ENCODE assay signal across 7 mouse cellular contexts in genomic region chr15:102065661-102066325, GRCm38 (mm10). TPM values are rescaled to one million over a fixed set of nuclear protein-coding genes. Genes with fewer than 3 reads are reported as not detected.
A peak's percentile ranks its signal among the peaks of the same experiment; 100 is the strongest.
DNase-seq lines count a peak whose midpoint lies in the region; ATAC-seq lines count a peak whose summit lies in the region.

No protein-coding gene starts in this region.

- H3K4me2 ChIP-seq in embryonic facial prominence, embryonic 11.5 days (ENCODE audit: low read depth, low read length), result no peak overlapping the region
- H3K4me2 ChIP-seq in midbrain, embryonic 14.5 days (ENCODE audit: low read length), result no peak overlapping the region

- peak; percentile 97 for DNase-seq in adrenal gland, postnatal 14 days
- DNase-seq in embryonic facial prominence, embryonic 11.5 days (ENCODE audit: low spot score), result peak; percentile 97
- peak; percentile 93 to 96 for DNase-seq in heart, adult 18-20 months
- DNase-seq in kidney, adult 18-20 months, result peak; percentile 90
- peak; percentile 96 for DNase-seq in limb, embryonic 10.5 days (ENCODE audit: low spot score)
- peak; percentile 98 for DNase-seq in midbrain, embryonic 14.5 days
- peak; percentile 77 for DNase-seq in spleen, adult 12 weeks (ENCODE audit: low spot score)

- H3K4me1 ChIP-seq in embryonic facial prominence, embryonic 11.5 days (ENCODE audit: control insufficient read depth, insufficient read depth, low read length), result no peaks in the 10 kb centered on the region
- H3K4me1 ChIP-seq in limb, embryonic 10.5 days, result peaks cover 11% of the 10 kb centered on the region
- H3K4me1 ChIP-seq in midbrain, embryonic 14.5 days (ENCODE audit: control insufficient read depth, insufficient read depth, low read length), result no peaks in the 10 kb centered on the region

- no peaks in the 10 kb centered on the region for H3K27me3 ChIP-seq in embryonic facial prominence, embryonic 11.5 days (ENCODE audit: control insufficient read depth, insufficient read depth, low read length)
- peaks cover 22% of the 10 kb centered on the region; the same call in 1 of the 2 replicates for H3K27me3 ChIP-seq in limb, embryonic 10.5 days (ENCODE audit: low read depth, poor library complexity, severe bottlenecking)
- H3K27me3 ChIP-seq in midbrain, embryonic 14.5 days (ENCODE audit: control insufficient read depth, insufficient read depth, low read length), result peaks cover 4% of the 10 kb centered on the region

- no peak overlapping the region for H3K4me3 ChIP-seq in embryonic facial prominence, embryonic 11.5 days (ENCODE audit: low read depth, low read length)
- H3K4me3 ChIP-seq in limb, embryonic 10.5 days, result no peak overlapping the region
- no peak overlapping the region for H3K4me3 ChIP-seq in midbrain, embryonic 14.5 days (replicated peaks; ENCODE audit: low read depth, low read length)

- no peaks in the 10 kb centered on the region for H3K36me3 ChIP-seq in embryonic facial prominence, embryonic 11.5 days (replicated peaks; ENCODE audit: control insufficient read depth, insufficient read depth, low read depth, low read length)
- H3K36me3 ChIP-seq in limb, embryonic 10.5 days, result no peaks in the 10 kb centered on the region
- no peaks in the 10 kb centered on the region for H3K36me3 ChIP-seq in midbrain, embryonic 14.5 days (ENCODE audit: control insufficient read depth, insufficient read depth, low read length)

- no peak overlapping the region; the same call in 1 of the 2 replicates for H3K9ac ChIP-seq in embryonic facial prominence, embryonic 11.5 days (replicated peaks; ENCODE audit: low read length)
- no peak overlapping the region for H3K9ac ChIP-seq in midbrain, embryonic 14.5 days (replicated peaks; ENCODE audit: low read length)

- ATAC-seq in embryonic facial prominence, embryonic 11.5 days (replicated peaks; ENCODE audit: insufficient number of reproducible peaks, low FRiP score, low TSS enrichment, low read depth), result peak; percentile 76
- peak; percentile 67; the same call in 1 of the 2 replicates for ATAC-seq in midbrain, embryonic 14.5 days (ENCODE audit: low FRiP score, low TSS enrichment)

- 4% methylated on average over 20 of the region's 20 CpGs for WGBS in embryonic facial prominence, embryonic 11.5 days
- WGBS in limb, embryonic 10.5 days, result 7% methylated on average over 20 of the region's 20 CpGs
- WGBS in midbrain, embryonic 14.5 days, result 7% methylated on average over 20 of the region's 20 CpGs

- no peaks in the 10 kb centered on the region for H3K9me3 ChIP-seq in embryonic facial prominence, embryonic 11.5 days (replicated peaks; ENCODE audit: control insufficient read depth, low read length)
- no peaks in the 10 kb centered on the region for H3K9me3 ChIP-seq in limb, embryonic 10.5 days (replicated peaks)
- no peaks in the 10 kb centered on the region for H3K9me3 ChIP-seq in midbrain, embryonic 14.5 days (ENCODE audit: control insufficient read depth, low read length)

- no peak overlapping the region for H3K27ac ChIP-seq in embryonic facial prominence, embryonic 11.5 days (replicated peaks; ENCODE audit: low read depth, low read length)
- no peak overlapping the region for H3K27ac ChIP-seq in limb, embryonic 10.5 days
- no peak overlapping the region for H3K27ac ChIP-seq in midbrain, embryonic 14.5 days (replicated peaks; ENCODE audit: low read depth, low read length)

RNA-seq across cellular contexts. Expression of gene Eif4b, which starts 7.8 kb away (rescaled TPM):
- 224 and 250 TPM in 2 replicates for total RNA-seq in adrenal gland, postnatal 14 days (2021)
- polyA plus RNA-seq in embryonic facial prominence, embryonic 11.5 days (2014; fragmentation: Nextera tagmentation; extraction: Ambion mirVana), result 121 and 130 TPM in 2 replicates
- total RNA-seq in heart, adult 18-20 months (2021), result 100 to 1,000 TPM; 151 to 167 TPM
- polyA plus RNA-seq in limb, embryonic 10.5 days (2016; fragmentation: Nextera tagmentation; extraction: Ambion mirVana), result 133 and 140 TPM in 2 replicates
- 76.7 and 98.8 TPM in 2 replicates for polyA plus RNA-seq in midbrain, embryonic 14.5 days (2014; fragmentation: Nextera tagmentation; extraction: Ambion mirVana)

RNA-seq across cellular contexts. Expression of gene Tns2, which starts 34.4 kb away (rescaled TPM):
- 83.0 and 121 TPM in 2 replicates for total RNA-seq in adrenal gland, postnatal 14 days (2021)
- 14.0 and 14.4 TPM in 2 replicates for polyA plus RNA-seq in embryonic facial prominence, embryonic 11.5 days (2014; fragmentation: Nextera tagmentation; extraction: Ambion mirVana)
- 100 to 1,000 TPM; 109 to 123 TPM for total RNA-seq in heart, adult 18-20 months (2021)
- polyA plus RNA-seq in limb, embryonic 10.5 days (2016; fragmentation: Nextera tagmentation; extraction: Ambion mirVana), result 13.0 and 18.6 TPM in 2 replicates
- 3.6 and 8.9 TPM in 2 replicates for polyA plus RNA-seq in midbrain, embryonic 14.5 days (2014; fragmentation: Nextera tagmentation; extraction: Ambion mirVana)

RNA-seq across cellular contexts. Expression of gene Krt18, which starts 37.8 kb away (rescaled TPM):
- 2.4 and 11.6 TPM in 2 replicates for total RNA-seq in adrenal gland, postnatal 14 days (2021)
- 57.9 and 75.1 TPM in 2 replicates for polyA plus RNA-seq in embryonic facial prominence, embryonic 11.5 days (2014; fragmentation: Nextera tagmentation; extraction: Ambion mirVana)
- total RNA-seq in heart, adult 18-20 months (2021), result 1 to 10 TPM; 2.8 to 3.7 TPM
- 33.4 and 49.5 TPM in 2 replicates for polyA plus RNA-seq in limb, embryonic 10.5 days (2016; fragmentation: Nextera tagmentation; extraction: Ambion mirVana)
- 0.35 and 1.3 TPM in 2 replicates for polyA plus RNA-seq in midbrain, embryonic 14.5 days (2014; fragmentation: Nextera tagmentation; extraction: Ambion mirVana)

Comparison
In these comparisons a context has a peak if more than half of its experiments do, and no peak if none do; other contexts are left out.
1. RNA of gene Krt18, which starts 37.8 kb away (polyA plus RNA-seq): 57.9 to 75.1 TPM in embryonic facial prominence, embryonic 11.5 days and 33.4 to 49.5 TPM in limb, embryonic 10.5 days; 0.35 to 1.3 TPM in midbrain, embryonic 14.5 days; every median in the first group is over 10 times any median in the second.
2. Peak in every context shown above with its lines, with median percentiles within 50 percentile points of each other: DNase-seq.